Mouse (Mus musculus): Measurements from ENCODE around the gene Ppp2r5e. TPM values are rescaled to one million over a fixed set of nuclear protein-coding genes. Genes with fewer than 3 reads are reported as not detected.

The Ppp2r5e gene
- polyA plus RNA-seq (2014; fragmentation: Nextera tagmentation; extraction: Ambion mirVana), result 21.8 and 23.3 TPM in 2 replicates

GRCm38 (mm10) chr12:75596154-75597002 lies at the start of gene Ppp2r5e:
Gene Ppp2r5e, minus strand, starts transcription at chr12:75596245.
- WGBS, result under 1% methylated on average over 63 of the region's 72 CpGs
- no peaks in the 10 kb centered on the region; the same call in 1 of the 2 replicates for H3K4me1 ChIP-seq (replicated peaks; ENCODE audit: control insufficient read depth, insufficient read depth, low read length)

GRCm38 (mm10) chr12:75645780-75646179 lies 49.7 kb upstream of the Ppp2r5e start:
- H3K4me3 ChIP-seq (ENCODE audit: low read depth, low read length), result no peak overlapping the region
- H3K4me1 ChIP-seq (replicated peaks; ENCODE audit: control insufficient read depth, insufficient read depth, low read length), result no peaks in the 10 kb centered on the region
- no peak overlapping the region for H3K27ac ChIP-seq (ENCODE audit: low read depth, low read length)
- H3K27me3 ChIP-seq (ENCODE audit: control insufficient read depth, insufficient read depth, low read length), result no peaks in the 10 kb centered on the region
- ATAC-seq (ENCODE audit: low FRiP score) (no peak), DNase-seq (ENCODE audit: low spot score) (no peak)
- no peak overlapping the region for H3K9ac ChIP-seq (ENCODE audit: low read depth, low read length)
- no peaks in the 10 kb centered on the region for H3K9me3 ChIP-seq (ENCODE audit: control insufficient read depth, low read length)
- H3K36me3 ChIP-seq (ENCODE audit: control insufficient read depth, insufficient read depth, low read length), result no peaks in the 10 kb centered on the region
- 100% methylated on average over 1 of the region's 1 CpGs for WGBS
- H3K4me2 ChIP-seq (replicated peaks; ENCODE audit: low read depth, low read length), result no peak overlapping the region

More at GRCm38 (mm10) chr12:75596154-75597002, at the start of gene Ppp2r5e:
- H3K36me3 ChIP-seq (ENCODE audit: control insufficient read depth, insufficient read depth, low read length), result no peaks in the 10 kb centered on the region
- DNase-seq (ENCODE audit: low spot score), result peak; percentile 99
- peak within 1 kb of the TSS; percentile 98 for H3K9ac ChIP-seq (ENCODE audit: low read depth, low read length)
- H3K4me3 ChIP-seq (ENCODE audit: low read depth, low read length), result peak within 1 kb of the TSS; percentile 100
- H3K9me3 ChIP-seq (ENCODE audit: control insufficient read depth, low read length), result no peaks in the 10 kb centered on the region
- peak within 1 kb of the TSS; percentile 97 for H3K27ac ChIP-seq (ENCODE audit: low read depth, low read length)
- H3K4me2 ChIP-seq (replicated peaks; ENCODE audit: low read depth, low read length), result peak within 1 kb of the TSS; percentile 75
- H3K27me3 ChIP-seq (ENCODE audit: control insufficient read depth, insufficient read depth, low read length), result no peaks in the 10 kb centered on the region
- peak; percentile 99 for ATAC-seq (ENCODE audit: low FRiP score)

- no peak for ATAC-seq (ENCODE audit: low FRiP score)
Measured at GRCm38 (mm10) chr12:75641726-75642125, 45.7 kb upstream of the Ppp2r5e start.

GRCm38 (mm10) chr12:75638345-75638744 lies 42.3 kb upstream of the Ppp2r5e start:
- Histone ChIP-seq H3K9me3 (ENCODE audit: control insufficient read depth, low read length) (no peaks in the 10 kb centered on the region), H3K4me3 (ENCODE audit: low read depth, low read length) (no peak overlapping the region), H3K27me3 (ENCODE audit: control insufficient read depth, insufficient read depth, low read length) (no peaks in the 10 kb centered on the region), H3K9ac (ENCODE audit: low read depth, low read length) (no peak overlapping the region), H3K36me3 (ENCODE audit: control insufficient read depth, insufficient read depth, low read length) (no peaks in the 10 kb centered on the region), H3K4me1 (replicated peaks; ENCODE audit: control insufficient read depth, insufficient read depth, low read length) (no peaks in the 10 kb centered on the region), H3K27ac (ENCODE audit: low read depth, low read length) (no peak overlapping the region), H3K4me2 (replicated peaks; ENCODE audit: low read depth, low read length) (no peak overlapping the region)
- WGBS, result 94% methylated on average over 2 of the region's 2 CpGs
- ATAC-seq (ENCODE audit: low FRiP score) (no peak), DNase-seq (ENCODE audit: low spot score) (no peak)

More at GRCm38 (mm10) chr12:75641726-75642125, 45.7 kb upstream of the Ppp2r5e start:
- DNase-seq (ENCODE audit: low spot score), result no peak
- no peaks in the 10 kb centered on the region for H3K4me1 ChIP-seq (replicated peaks; ENCODE audit: control insufficient read depth, insufficient read depth, low read length)
- no peaks in the 10 kb centered on the region for H3K9me3 ChIP-seq (ENCODE audit: control insufficient read depth, low read length)
- no peaks in the 10 kb centered on the region for H3K27me3 ChIP-seq (ENCODE audit: control insufficient read depth, insufficient read depth, low read length)
- no peak overlapping the region for H3K9ac ChIP-seq (ENCODE audit: low read depth, low read length)
- H3K36me3 ChIP-seq (ENCODE audit: control insufficient read depth, insufficient read depth, low read length), result no peaks in the 10 kb centered on the region
- H3K27ac ChIP-seq (ENCODE audit: low read depth, low read length), result no peak overlapping the region
- WGBS, result 100% methylated on average over 1 of the region's 1 CpGs
- H3K4me2 ChIP-seq (replicated peaks; ENCODE audit: low read depth, low read length), result no peak overlapping the region
- H3K4me3 ChIP-seq (ENCODE audit: low read depth, low read length), result no peak overlapping the region

- no peak overlapping the region for H3K4me3 ChIP-seq (ENCODE audit: low read depth, low read length)
- 92% methylated on average over 3 of the region's 3 CpGs for whole genome bisulfite sequencing
- no peaks in the 10 kb centered on the region for H3K36me3 ChIP-seq (ENCODE audit: control insufficient read depth, insufficient read depth, low read length)
- no peaks in the 10 kb centered on the region for H3K27me3 ChIP-seq (ENCODE audit: control insufficient read depth, insufficient read depth, low read length)
- no peak overlapping the region for H3K4me2 ChIP-seq (replicated peaks; ENCODE audit: low read depth, low read length)
- H3K9me3 ChIP-seq (ENCODE audit: control insufficient read depth, low read length), result no peaks in the 10 kb centered on the region
- H3K9ac ChIP-seq (ENCODE audit: low read depth, low read length), result no peak overlapping the region
- DNase-seq (ENCODE audit: low spot score), result no peak
- H3K4me1 ChIP-seq (replicated peaks; ENCODE audit: control insufficient read depth, insufficient read depth, low read length), result no peaks in the 10 kb centered on the region
- H3K27ac ChIP-seq (ENCODE audit: low read depth, low read length), result no peak overlapping the region
- no peak for ATAC-seq (ENCODE audit: low FRiP score)
Measured at GRCm38 (mm10) chr12:75637103-75637502, 41.1 kb upstream of the Ppp2r5e start.

GRCm38 (mm10) chr12:75635771-75636430 lies 39.9 kb upstream of the Ppp2r5e start:
- ATAC-seq (ENCODE audit: low FRiP score) (no peak), DNase-seq (ENCODE audit: low spot score) (no peak)
- H3K36me3 ChIP-seq (ENCODE audit: control insufficient read depth, insufficient read depth, low read length), result no peaks in the 10 kb centered on the region
- no peaks in the 10 kb centered on the region for H3K27me3 ChIP-seq (ENCODE audit: control insufficient read depth, insufficient read depth, low read length)
- 94% methylated on average over 10 of the region's 10 CpGs for WGBS
- no peak overlapping the region for H3K4me3 ChIP-seq (ENCODE audit: low read depth, low read length)
- H3K27ac ChIP-seq (ENCODE audit: low read depth, low read length), result no peak overlapping the region
- H3K9me3 ChIP-seq (ENCODE audit: control insufficient read depth, low read length), result no peaks in the 10 kb centered on the region
- H3K4me2 ChIP-seq (replicated peaks; ENCODE audit: low read depth, low read length), result no peak overlapping the region
- H3K9ac ChIP-seq (ENCODE audit: low read depth, low read length), result no peak overlapping the region
- no peaks in the 10 kb centered on the region for H3K4me1 ChIP-seq (replicated peaks; ENCODE audit: control insufficient read depth, insufficient read depth, low read length)

- no peaks in the 10 kb centered on the region for H3K27me3 ChIP-seq (ENCODE audit: control insufficient read depth, insufficient read depth, low read length)
- H3K9me3 ChIP-seq (ENCODE audit: control insufficient read depth, low read length), result no peaks in the 10 kb centered on the region
- no peak overlapping the region for H3K4me2 ChIP-seq (replicated peaks; ENCODE audit: low read depth, low read length)
- DNase-seq (ENCODE audit: low spot score), result no peak
- ATAC-seq (ENCODE audit: low FRiP score), result no peak
- no peaks in the 10 kb centered on the region for H3K36me3 ChIP-seq (ENCODE audit: control insufficient read depth, insufficient read depth, low read length)
- no peak overlapping the region for H3K27ac ChIP-seq (ENCODE audit: low read depth, low read length)
- WGBS, result 56% methylated on average over 1 of the region's 1 CpGs
- H3K9ac ChIP-seq (ENCODE audit: low read depth, low read length), result no peak overlapping the region
- H3K4me3 ChIP-seq (ENCODE audit: low read depth, low read length), result no peak overlapping the region
- H3K4me1 ChIP-seq (replicated peaks; ENCODE audit: control insufficient read depth, insufficient read depth, low read length), result no peaks in the 10 kb centered on the region
Measured at GRCm38 (mm10) chr12:75629618-75630017, 33.6 kb upstream of the Ppp2r5e start.

DNA sequence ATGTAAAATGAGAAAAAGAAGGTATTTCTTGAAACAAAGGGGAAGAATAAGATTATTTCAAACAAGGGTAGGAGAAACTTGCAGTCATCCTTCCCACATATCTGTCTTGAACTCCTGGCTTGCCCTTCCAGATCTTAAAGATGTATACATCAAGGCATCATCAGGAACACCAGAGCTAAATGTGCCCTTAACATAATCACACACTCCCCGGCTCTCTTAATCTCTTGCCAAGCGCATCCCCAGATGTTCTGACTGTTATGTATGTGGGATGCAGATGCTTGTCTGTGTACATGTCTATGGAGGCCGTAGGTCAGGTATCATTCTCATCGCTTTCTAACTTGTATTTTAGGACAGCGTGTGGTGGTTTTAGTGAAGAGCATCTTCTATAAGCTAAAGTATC lies 27.2 kb upstream of the Ppp2r5e start:
- H3K36me3 ChIP-seq (ENCODE audit: control insufficient read depth, insufficient read depth, low read length), result no peaks in the 10 kb centered on the region
- ATAC-seq (ENCODE audit: low FRiP score), result no peak
- H3K4me3 ChIP-seq (ENCODE audit: low read depth, low read length), result no peak overlapping the region
- no peaks in the 10 kb centered on the region for H3K9me3 ChIP-seq (ENCODE audit: control insufficient read depth, low read length)
- no peak overlapping the region for H3K4me2 ChIP-seq (replicated peaks; ENCODE audit: low read depth, low read length)
- no peaks in the 10 kb centered on the region for H3K27me3 ChIP-seq (ENCODE audit: control insufficient read depth, insufficient read depth, low read length)
- H3K27ac ChIP-seq (ENCODE audit: low read depth, low read length), result no peak overlapping the region
- no peaks in the 10 kb centered on the region for H3K4me1 ChIP-seq (replicated peaks; ENCODE audit: control insufficient read depth, insufficient read depth, low read length)
- 94% methylated on average over 5 of the region's 5 CpGs for WGBS
- H3K9ac ChIP-seq (ENCODE audit: low read depth, low read length), result no peak overlapping the region
- DNase-seq (ENCODE audit: low spot score), result no peak
